Mouse (Mus musculus): Measurements from ENCODE around the gene Enpp7.

- TF ChIP-seq CTCF (IDR thresholded peaks at IDR 0.05; ENCODE audit: low read depth) (peak; percentile 45), EP300 (IDR thresholded peaks at IDR 0.05; ENCODE audit: low read depth) (no peak)
These were observed 34.3 kb downstream of the Enpp7 start for GRCm38 (mm10) chr11:119022068-119022894.
